Mouse (Mus musculus) liver, adult 2 months (tissue): ENCODE results near the gene Snai3.

Experiments
- CTCF ChIP-seq: fragments of 200-500 bp; IDR thresholded peaks from 2 replicates; pipeline ENCODE4 v1.5.1; 2011; ENCODE audit warnings: low read depth, low read length, control low read depth
- POLR2A ChIP-seq: fragments of 200-500 bp; IDR thresholded peaks from 2 replicates; pipeline ENCODE4 v1.6.1; 2011; ENCODE audit warnings: low read length, control low read depth; ENCODE audit not compliant: insufficient read depth; ENCODE audit errors: extremely low read depth

DNA sequence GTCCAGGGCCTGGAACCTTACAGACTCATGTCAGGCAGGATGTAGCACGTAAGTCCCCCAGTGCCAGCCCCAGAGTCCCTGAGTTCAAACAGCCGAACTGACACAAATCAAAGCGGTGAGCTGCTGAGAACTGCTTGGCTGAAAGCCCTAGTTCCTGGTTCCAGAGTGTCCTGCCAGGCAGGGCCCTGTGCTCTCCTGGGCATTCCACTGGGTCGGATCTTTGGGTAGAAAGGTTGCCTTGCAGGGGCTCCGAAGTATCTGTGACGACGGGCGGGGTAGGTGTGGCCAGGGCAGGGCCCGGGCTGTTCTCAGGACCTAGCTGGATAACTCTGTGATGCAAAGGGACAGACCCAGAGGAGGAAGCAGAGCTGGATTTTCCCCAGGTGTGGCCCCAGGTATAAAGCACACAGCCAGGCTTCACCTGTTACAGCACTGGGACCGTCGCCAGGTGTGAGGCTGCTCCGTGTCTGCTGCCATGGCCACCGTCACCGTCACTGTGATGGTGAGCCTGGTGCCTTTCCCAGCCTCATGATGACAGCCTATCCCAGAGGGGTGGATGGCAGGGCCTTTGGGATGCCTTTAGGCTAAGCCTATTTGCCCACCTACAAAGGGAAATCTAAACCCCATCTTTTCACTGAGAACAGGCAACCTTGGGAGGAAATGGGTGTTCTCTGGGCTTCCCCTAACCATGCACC is 39.0 kb downstream of the Snai3 start, which contains the start of gene Il17c:
- TF ChIP-seq CTCF: no peak
- TF ChIP-seq POLR2A: no peak
